Mouse (Mus musculus): Measurements from ENCODE around the gene Sez6l.
A peak's percentile ranks its signal among the peaks of the same experiment; 100 is the strongest.
"Not testable (repeated sequence)": the region's sequence is repeated elsewhere in the genome, so short reads cannot be mapped to it uniquely, and the experiment has no call there.

Sez6l gene

GRCm38 (mm10) chr5:112433004-112433403, 144.0 kb downstream of the Sez6l start:
- peak; percentile 82 for DNase-seq (ENCODE audit: low spot score)

DNA sequence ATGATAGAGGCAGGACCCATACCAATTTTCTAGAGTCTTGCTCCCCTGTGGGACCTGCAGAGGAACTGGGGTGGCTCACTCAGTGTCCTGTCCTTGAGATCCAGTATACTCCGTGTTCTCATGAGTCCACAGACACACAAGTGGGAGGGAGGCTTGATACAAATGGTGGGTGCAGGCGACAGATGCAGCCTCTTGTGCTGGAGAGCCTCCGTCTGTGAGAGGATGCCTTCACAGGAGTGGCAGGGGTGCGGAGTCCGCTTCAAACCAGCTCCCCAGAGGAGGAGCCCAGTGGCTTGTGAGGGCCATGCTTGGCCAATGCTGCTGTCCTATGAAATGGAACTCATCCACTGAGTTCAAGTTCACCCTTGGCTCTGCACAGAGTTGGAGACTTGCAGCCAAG, 145.0 kb downstream of the Sez6l start:
- DNase-seq (ENCODE audit: low spot score), result no peak

- peak; percentile 31 for DNase-seq (ENCODE audit: low spot score)
Measured at GRCm38 (mm10) chr5:112431120-112431775, 145.7 kb downstream of the Sez6l start.

- DNase-seq (ENCODE audit: low spot score), result peak; percentile 87
Measured at GRCm38 (mm10) chr5:112428944-112429343, 148.0 kb downstream of the Sez6l start.

DNA sequence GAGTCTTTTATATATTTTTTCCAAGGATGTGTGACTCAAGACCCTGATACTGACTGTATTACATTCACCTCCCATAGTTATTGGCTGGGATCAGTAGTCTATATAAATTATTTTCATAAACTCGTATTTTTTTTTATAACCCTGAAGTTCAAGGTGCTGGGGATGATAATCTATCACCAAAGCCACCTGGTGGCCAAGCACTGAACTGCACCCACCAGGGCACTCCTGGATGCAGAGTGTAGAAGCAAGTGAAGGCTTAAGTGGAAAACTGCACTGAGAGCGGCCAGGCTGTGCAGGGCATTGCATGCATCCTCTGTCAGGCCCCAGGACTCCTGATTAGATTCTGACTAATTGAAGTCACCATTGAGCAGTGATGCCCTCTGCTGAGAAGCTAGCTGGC, 149.7 kb downstream of the Sez6l start:
- DNase-seq (ENCODE audit: low spot score), result peak; percentile 80

DNA sequence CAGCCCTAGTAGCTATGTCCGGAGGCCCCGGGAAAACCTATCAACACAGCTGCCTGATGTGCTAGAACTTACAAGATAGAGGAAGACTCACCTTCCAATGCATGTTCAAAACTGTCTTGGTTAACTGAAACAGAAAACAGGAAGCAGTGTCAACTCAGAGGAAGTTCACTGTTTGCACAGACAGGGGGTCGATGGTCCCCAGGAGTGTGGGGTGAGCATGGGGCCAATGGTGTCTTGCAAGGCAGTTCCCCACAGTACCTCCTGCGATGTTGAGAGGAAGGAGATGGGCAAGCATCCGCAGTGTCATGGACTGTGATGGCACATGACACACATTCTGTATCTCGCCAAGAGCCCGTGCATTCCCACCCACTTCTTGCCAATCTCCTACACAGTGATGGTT, 150.3 kb downstream of the Sez6l start:
- no peak for DNase-seq (ENCODE audit: low spot score)

- DNase-seq (ENCODE audit: low spot score), result peak; percentile 66
Measured at GRCm38 (mm10) chr5:112419535-112419934, 157.4 kb downstream of the Sez6l start.

GRCm38 (mm10) chr5:112418023-112418422, 159.0 kb downstream of the Sez6l start:
- DNase-seq (ENCODE audit: low spot score), result no peak

DNA sequence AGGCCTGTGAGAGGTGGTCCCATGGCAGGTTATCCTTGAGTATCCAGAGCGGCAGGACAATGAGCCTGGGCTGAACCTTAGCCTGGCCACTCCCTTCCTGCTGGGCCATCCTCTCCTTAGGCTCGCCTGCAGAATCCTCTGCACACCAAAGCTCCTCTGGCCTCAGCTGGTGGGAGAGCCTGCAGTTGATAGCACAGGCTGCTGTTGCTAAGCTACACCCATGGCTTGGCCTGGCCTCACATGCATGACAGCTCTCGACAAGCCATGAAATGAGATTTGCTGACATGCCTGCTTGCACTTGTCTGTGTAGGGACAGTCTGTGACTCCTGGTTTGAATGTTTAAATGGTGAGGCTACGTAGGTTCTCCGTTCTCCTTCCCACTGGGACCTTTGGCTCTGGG, 160.3 kb downstream of the Sez6l start:
- peak; percentile 45 for DNase-seq (ENCODE audit: low spot score)

- not testable (repeated sequence) for DNase-seq (ENCODE audit: low spot score)
Measured at GRCm38 (mm10) chr5:112412781-112413180, 164.2 kb downstream of the Sez6l start.

DNA sequence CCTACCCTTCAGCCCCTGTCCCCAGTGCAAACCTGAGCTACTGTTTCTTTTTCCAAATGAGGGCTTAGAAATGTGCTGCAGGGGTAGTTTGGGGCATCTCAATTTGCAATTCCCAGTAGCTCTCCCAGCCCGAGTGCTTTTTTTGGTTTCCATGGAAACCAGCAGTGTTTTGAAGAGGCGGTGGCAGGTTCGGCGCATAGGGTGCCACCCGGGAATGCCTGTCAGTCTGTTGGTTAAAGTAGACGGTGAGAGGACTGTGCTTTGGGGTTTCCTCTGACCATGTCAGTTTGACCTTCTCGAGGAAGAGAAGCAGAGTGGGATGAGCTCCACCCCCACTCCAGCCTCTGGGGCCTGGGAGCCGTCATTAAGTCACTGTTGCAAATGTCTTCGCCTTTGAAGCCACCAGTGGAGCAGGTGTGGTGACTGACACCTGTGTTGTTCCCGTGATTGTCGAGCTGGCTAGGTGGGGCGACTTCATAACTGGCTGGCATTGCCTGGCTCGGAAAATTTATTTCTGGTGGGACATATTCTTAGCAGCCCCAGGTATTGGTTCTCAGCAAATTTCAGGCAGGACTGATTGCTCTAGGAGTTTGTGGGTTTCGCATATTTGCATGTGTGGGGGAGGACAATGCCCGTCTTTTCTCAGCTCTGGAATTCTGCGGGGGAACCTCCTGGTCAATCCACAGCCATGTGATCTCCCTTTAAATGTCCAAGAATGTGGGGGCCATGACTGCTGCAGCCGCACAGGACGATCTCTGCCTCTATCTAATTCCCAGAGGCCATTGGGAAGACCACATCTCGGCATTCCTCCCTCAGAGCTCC, 165.3 kb downstream of the Sez6l start:
- DNase-seq (ENCODE audit: low spot score), result peak; percentile 77

GRCm38 (mm10) chr5:112411072-112411471, 165.9 kb downstream of the Sez6l start:
- DNase-seq (ENCODE audit: low spot score), result no peak

- DNase-seq (ENCODE audit: low spot score), result no peak
Measured at GRCm38 (mm10) chr5:112409274-112409673, 167.7 kb downstream of the Sez6l start.

GRCm38 (mm10) chr5:112406017-112406416, 171.0 kb downstream of the Sez6l start:
- no peak for DNase-seq (ENCODE audit: low spot score)

DNA sequence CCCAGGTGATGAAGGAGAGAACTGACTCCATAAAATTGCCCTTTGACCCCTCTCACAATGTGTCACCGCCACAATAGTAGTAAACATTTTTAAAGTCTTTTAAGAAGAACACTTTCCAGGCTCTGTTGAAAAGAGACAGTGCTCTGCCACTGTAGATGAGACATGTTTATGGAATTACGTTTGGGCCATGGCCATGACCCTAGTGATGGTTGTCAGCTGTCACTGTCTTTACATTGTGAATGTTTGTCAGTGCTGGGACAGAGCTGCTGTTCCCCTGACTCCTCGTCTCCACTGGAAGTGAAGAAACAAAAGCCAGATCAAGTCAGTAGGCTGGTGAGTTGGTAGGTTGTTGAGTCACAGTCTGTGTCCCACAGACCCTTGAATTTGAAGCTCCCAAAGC, 174.5 kb downstream of the Sez6l start:
- no peak for DNase-seq (ENCODE audit: low spot score)

- DNase-seq (ENCODE audit: low spot score), result no peak
Measured at GRCm38 (mm10) chr5:112399284-112399683, 177.7 kb downstream of the Sez6l start.

GRCm38 (mm10) chr5:112396066-112396465, 180.9 kb downstream of the Sez6l start:
- DNase-seq (ENCODE audit: low spot score), result peak; percentile 33

DNA sequence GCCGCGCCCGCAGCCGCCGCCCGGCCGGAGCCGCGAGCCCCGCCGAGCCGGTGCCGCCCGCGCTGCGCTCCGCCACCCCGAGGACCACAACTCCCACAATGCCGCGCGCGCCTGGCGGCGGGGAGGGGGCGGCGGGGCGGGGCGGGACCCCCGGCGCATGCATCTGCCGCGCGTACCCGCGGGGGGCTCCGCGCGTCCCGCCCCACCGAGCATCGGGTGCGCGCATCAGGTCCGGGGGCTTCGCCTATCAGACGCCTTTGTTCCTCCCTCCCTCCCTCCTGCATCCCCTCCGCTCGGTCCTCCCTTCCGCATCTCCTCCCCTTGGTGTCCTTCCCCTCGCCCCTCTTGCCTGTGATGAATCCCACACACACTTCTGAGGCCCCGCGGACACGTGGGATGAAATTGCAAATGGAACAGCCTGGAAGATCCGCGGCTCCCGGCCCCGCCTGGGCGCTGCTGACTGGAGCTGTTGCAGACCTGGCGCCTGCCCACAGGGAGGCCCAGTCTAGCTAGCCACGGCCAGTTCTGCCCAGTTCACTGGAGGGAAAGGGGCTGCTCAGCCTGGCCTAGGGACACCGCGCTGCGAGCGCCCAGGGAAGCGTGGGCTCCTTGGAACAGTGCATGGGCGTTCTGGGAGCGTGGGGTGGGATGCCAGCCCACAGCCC, 182.1 kb downstream of the Sez6l start, which contains the start of gene Asphd2:
TSS of gene Asphd2 (minus strand) at position 88 of the 665 bp plus-strand sequence.
- DNase-seq (ENCODE audit: low spot score), result peak; percentile 90

GRCm38 (mm10) chr5:112394415-112394763, 182.6 kb downstream of the Sez6l start:
- no peak for DNase-seq (ENCODE audit: low spot score)

DNA sequence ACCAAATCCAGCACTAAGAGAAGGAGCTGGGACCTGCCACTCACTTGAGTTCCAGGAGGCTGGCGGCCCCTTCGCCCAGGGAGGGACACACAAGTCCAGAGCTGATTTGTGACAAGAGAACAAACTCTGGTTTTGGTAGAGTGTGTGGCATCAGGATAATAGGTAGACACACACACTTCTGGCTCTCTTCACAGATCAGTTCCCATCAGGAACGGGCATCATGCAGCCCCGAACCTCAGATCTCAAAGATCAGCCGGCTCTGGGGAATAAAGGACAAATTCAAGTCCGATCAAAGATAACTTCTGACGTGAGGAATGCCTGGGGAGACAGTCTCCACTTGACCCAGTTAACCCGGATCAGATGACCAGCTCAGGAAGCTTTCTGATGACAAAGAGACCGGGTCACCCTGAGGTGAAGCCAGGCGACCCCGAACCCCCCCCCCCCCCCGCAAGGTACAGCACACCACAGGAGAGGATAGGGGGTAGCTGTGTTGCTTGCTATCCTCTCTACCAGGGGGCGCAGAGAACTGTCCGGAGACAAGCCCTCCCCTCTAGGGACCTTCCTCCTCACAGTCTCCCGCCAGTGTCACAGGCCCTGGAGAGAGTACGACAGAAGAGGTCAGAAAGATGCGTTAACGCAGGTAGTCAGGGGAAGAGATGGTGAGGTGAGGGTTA, 183.1 kb downstream of the Sez6l start:
- peak; percentile 32 for DNase-seq (ENCODE audit: low spot score)

DNA sequence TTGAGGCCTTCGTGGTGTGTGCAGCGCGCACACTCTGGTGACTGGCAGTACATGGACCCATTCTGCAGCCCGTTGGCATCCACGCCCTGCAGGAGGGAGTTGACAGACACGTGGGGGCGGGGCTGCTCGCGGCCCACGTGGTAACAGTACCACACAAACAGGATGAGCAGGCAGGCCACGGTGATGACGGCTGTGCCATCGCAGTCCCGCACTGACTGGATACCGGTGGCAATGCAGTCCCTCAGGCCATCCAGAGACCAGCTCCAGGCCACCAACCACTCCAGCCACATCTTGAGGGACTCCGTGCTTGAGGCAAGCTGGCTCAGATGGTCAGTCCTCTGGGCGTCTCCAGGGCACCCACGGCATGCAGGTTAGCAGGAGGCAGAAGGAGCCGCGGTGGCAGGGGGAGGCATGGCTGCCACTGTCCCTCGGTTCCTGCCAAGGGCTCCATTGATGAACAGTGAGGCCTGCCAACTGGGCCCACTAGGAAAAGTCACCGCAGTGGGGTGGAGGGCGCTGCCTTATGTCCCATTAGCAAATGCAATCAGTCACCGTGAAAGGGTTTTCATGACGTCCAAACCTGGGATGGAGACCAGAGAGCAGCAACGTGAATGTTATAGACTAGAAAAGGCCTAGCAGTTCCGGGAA, 185.2 kb downstream of the Sez6l start:
- DNase-seq (ENCODE audit: low spot score), result no peak

DNA sequence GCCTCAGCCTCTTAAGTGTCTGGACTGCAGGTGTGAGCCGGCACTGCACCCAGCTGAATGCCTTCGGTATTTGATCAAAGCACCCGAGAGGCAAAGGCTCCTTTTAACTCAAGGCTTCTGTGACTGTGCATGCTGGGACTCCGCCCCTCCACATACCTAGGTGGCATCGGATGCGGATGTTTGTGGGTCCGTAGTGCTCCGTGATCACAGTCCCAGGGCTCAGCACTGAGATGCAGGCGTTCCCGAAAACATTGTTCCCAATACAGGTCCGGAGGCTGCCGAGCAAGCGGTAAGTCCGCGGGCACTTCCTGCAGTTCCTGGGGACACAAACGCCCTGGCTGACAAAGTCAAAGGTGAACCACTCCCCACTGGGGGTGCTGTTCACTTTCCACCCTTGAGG, 186.0 kb downstream of the Sez6l start:
- no peak for DNase-seq (ENCODE audit: low spot score)

Measured in embryo, embryonic 10.5 days (tissue).